Mouse (Mus musculus) c-Kit-positive CD71-negative TER-119-negative erythroid progenitor cells, embryonic 14.5 days (primary cell): ENCODE data around the gene Mif4gd.

ENCODE experiments used
- DNase-seq: peaks from one replicate; pipeline ENCODE4 v3.0.0-alpha.2; 2013; ENCODE audit warnings: low read depth

The Mif4gd gene

GRCm38 (mm10) chr11:115613138-115613945, 573 bp upstream of the Mif4gd start:
- no peak for DNase-seq

GRCm38 (mm10) chr11:115612059-115612409, 735 bp downstream of the Mif4gd start:
- no peak for DNase-seq

- DNase-seq = no peak
These were observed 1.6 kb downstream of the Mif4gd start for GRCm38 (mm10) chr11:115611173-115611572.

- no peak for DNase-seq
These were observed 3.2 kb downstream of the Mif4gd start for GRCm38 (mm10) chr11:115609576-115609975.

GRCm38 (mm10) chr11:115608421-115609399, 4.1 kb downstream of the Mif4gd start:
- no peak for DNase-seq

- no peak for DNase-seq
These were observed 6.0 kb downstream of the Mif4gd start for GRCm38 (mm10) chr11:115606733-115607132.

GRCm38 (mm10) chr11:115604304-115604696, 8.5 kb downstream of the Mif4gd start:
- no peak for DNase-seq

GRCm38 (mm10) chr11:115603476-115604303, 9.1 kb downstream of the Mif4gd start, which contains the start of the genes Mrps7 and Gga3:
TSS of gene Mrps7 (plus strand) at chr11:115603925.
TSS of gene Gga3 (minus strand) at chr11:115604051.
- DNase-seq = peak; percentile 81

GRCm38 (mm10) chr11:115603128-115603475, 9.7 kb downstream of the Mif4gd start:
- no peak for DNase-seq

GRCm38 (mm10) chr11:115601174-115601573, 11.6 kb downstream of the Mif4gd start:
- DNase-seq = no peak

GRCm38 (mm10) chr11:115600743-115601142, 12.0 kb downstream of the Mif4gd start:
- no peak for DNase-seq

GRCm38 (mm10) chr11:115599722-115600121, 13.0 kb downstream of the Mif4gd start:
- no peak for DNase-seq

GRCm38 (mm10) chr11:115598309-115598708, 14.5 kb downstream of the Mif4gd start:
- no peak for DNase-seq

- no peak for DNase-seq
These were observed 17.6 kb downstream of the Mif4gd start for GRCm38 (mm10) chr11:115595209-115595608.

- DNase-seq = no peak
These were observed 22.2 kb downstream of the Mif4gd start for GRCm38 (mm10) chr11:115590526-115591075.

GRCm38 (mm10) chr11:115587984-115588383, 24.8 kb downstream of the Mif4gd start:
- no peak for DNase-seq

GRCm38 (mm10) chr11:115586403-115586802, 26.4 kb downstream of the Mif4gd start:
- no peak for DNase-seq

- no peak for DNase-seq
These were observed 27.1 kb downstream of the Mif4gd start for GRCm38 (mm10) chr11:115585573-115586100.

GRCm38 (mm10) chr11:115584376-115585073, 28.2 kb downstream of the Mif4gd start:
- no peak for DNase-seq

- no peak for DNase-seq
These were observed 29.7 kb downstream of the Mif4gd start for GRCm38 (mm10) chr11:115582913-115583606.
